Mouse (Mus musculus) heart, adult 2 months (tissue): ENCODE results near the gene Ip6k2.

Source experiments
- CTCF ChIP-seq: fragments of 200-600 bp; IDR thresholded peaks from 2 replicates; pipeline ENCODE4 v1.8.1; 2022; ENCODE audit warnings: antibody characterized with exemption, mild to moderate bottlenecking, moderate library complexity
- EP300 ChIP-seq: fragments of 200-500 bp; IDR thresholded peaks from 2 replicates; pipeline ENCODE4 v1.6.1; 2011; ENCODE audit warnings: low read depth, low read length, control low read depth; ENCODE audit not compliant: insufficient read depth
- POLR2A ChIP-seq: fragments of 200-500 bp; IDR thresholded peaks from 2 replicates; pipeline ENCODE4 v1.6.1; 2011; ENCODE audit warnings: mild to moderate bottlenecking, low read depth, low read length, control low read depth; ENCODE audit not compliant: insufficient read depth

- no peak for TF ChIP-seq CTCF
- TF ChIP-seq POLR2A = no peak
- TF ChIP-seq EP300 = no peak
Measured at GRCm38 (mm10) chr9:108734626-108735025, 49.0 kb upstream of the Ip6k2 start.
